Mouse (Mus musculus): ENCODE measurements around the gene Pax7. TPM values are rescaled to one million over a fixed set of nuclear protein-coding genes. Genes with fewer than 3 reads are reported as not detected.

Gene Pax7
- total RNA-seq, 2 experiments from 2014 or later, result 21.6 to 22.3 TPM

- no peak for DNase-seq (ENCODE audit: low spot score in 2 of 2)
Observed at GRCm38 (mm10) chr4:139831501-139832230, 1.7 kb downstream of the Pax7 start.

DNA sequence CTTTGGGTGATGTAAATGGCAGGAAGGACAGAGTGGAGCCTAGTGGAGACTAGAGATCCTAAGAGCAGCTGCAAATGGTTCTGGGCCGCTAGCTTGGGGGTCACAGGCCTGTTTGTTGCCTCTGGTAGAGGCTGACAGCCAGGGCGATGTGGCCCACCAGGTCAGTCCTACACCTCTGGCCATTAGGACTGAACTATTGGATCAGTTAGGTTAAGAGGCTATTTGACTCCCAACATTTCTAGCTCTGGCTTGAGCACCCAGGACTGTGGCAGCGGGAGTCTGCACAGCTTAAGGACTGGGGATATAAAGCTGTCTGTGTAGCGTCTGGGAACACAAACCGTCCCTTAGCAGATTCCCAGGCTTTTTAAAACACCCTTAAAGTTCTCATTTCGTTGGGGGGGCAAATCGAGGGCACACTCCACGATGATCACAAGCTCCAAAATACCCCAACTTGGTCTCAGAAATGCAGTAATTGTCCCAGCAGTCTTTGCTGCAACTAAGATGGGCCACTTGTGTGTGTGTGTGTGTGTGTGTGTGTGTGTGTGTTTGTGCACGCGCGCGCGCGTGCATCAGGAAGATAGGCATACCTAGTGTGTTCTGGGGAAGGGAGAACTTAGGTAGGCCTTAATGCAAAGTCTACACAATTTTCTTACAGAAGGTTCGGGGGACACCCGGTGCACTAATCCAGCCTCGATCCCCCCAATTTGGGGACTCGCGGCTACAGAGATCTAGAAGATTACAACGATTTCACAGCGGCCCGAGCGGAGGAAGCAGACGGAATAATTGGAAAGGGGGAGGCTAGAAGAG lies 2.5 kb downstream of the Pax7 start:
- no peak for DNase-seq (ENCODE audit: low spot score in 2 of 2)

GRCm38 (mm10) chr4:139830053-139830452 lies 3.3 kb downstream of the Pax7 start:
- DNase-seq (ENCODE audit: low spot score in 2 of 2), result no peak

DNA sequence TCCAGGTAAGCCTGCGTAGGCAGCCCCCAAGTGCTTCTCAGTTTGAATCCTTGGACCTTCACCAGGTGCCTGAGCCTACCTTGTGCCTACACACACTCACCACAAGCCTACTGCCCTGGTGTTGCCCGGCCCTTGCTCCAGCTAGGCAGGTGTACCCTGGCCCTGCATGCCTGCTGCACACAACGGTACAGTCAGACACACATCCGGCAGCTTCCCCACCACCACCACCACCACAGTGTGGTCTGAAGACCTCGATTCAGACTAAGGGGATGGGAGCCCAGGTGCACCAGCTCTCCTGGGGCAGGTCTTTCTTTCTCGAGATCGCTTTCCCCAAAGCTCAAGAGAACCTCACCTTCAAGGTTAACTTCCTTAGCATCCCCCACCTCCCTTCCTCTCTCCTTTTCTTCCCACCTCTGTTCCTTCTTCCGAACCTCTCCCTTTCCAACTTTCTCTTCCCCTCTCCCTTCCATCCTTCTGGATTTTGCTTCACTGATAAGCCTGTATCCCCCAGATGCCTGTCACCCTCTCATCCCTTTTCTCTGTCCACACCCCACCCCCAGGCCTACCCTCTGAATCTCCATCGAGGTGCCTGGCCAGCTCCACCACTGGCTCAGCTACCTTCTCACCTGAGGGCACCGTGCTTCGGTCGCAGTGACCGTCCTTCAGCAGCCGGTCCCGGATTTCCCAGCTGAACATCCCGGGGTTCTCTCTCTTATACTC lies 4.3 kb downstream of the Pax7 start:
- no peak for DNase-seq (ENCODE audit: low spot score in 2 of 2)

DNA sequence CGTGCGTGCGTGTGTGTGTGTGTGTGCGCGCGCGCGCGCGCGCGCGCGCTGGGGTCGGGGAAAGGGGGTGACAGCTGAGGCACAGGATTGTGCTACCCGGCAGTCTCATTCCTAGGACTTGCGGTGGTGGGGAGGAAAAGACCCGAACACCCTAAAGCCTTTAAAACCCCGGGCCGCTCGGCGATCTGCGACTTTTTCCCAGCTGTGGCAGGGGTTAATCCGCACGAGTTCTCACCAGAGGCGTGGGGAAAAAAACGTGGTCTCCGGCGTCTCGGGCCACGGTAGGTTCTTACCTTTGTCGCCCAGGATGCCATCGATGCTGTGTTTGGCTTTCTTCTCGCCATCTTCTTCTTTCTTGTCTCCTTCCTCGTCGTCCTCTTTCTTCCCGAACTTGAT lies 5.0 kb downstream of the Pax7 start:
- DNase-seq (ENCODE audit: low spot score in 2 of 2), result no peak

DNA sequence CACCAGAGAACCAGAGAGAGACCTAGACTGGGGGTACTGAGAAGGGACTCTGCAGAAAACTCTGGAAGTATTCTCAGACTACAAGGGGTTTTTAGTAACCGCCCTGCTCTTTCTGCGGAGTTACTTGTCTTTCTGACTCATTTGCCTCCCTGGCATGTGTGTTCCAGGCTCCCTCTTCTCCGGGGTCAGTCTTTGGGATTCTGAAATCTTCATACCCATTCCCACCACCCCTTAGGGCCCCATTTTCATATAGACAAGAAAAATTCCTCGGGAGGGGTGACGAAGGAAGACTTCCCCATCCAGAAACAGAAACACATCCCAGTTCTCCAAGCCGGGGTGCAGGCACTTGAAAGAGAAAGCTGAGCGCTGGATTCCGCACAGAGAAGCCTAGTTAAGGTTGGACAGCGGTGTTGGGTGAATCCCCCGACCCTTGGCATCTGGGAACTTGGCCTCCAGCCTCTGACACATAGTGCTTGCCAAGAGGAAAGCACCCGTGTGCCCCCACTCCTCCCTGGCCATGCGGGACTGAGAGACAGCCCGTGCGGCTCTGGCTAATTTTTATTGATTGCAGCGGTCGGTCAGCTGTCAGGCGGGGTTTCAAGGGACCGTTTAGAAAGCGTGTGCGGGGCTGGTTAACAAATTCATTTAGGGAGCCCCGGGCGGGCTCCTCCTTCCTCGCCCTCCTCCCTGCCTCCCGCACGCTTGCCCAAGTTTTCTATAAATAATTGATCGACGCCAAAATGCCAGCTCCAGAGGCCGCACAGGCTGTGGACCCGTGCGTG lies 5.6 kb downstream of the Pax7 start:
- no peak for DNase-seq (ENCODE audit: low spot score in 2 of 2)

DNA sequence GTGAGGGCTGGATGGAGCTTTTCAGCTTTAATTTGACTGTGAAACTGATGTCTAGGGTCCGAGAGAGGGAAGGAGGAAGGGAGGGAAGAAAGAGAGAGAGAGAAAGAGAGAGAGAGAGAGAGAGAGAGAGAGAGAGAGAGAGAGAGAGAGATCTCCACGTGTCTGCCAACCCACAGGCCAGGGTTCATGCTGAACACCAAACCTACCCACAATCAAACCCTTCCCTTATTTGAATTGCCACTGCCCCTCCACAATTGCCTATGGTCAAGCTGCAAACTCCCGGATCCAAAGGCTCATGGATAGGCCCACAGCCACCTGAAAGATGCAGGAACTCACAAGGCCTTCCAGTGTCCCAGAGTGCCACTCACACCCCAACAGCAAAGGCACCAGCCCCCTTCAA lies 7.1 kb downstream of the Pax7 start:
- DNase-seq (ENCODE audit: low spot score in 2 of 2), result no peak

DNA sequence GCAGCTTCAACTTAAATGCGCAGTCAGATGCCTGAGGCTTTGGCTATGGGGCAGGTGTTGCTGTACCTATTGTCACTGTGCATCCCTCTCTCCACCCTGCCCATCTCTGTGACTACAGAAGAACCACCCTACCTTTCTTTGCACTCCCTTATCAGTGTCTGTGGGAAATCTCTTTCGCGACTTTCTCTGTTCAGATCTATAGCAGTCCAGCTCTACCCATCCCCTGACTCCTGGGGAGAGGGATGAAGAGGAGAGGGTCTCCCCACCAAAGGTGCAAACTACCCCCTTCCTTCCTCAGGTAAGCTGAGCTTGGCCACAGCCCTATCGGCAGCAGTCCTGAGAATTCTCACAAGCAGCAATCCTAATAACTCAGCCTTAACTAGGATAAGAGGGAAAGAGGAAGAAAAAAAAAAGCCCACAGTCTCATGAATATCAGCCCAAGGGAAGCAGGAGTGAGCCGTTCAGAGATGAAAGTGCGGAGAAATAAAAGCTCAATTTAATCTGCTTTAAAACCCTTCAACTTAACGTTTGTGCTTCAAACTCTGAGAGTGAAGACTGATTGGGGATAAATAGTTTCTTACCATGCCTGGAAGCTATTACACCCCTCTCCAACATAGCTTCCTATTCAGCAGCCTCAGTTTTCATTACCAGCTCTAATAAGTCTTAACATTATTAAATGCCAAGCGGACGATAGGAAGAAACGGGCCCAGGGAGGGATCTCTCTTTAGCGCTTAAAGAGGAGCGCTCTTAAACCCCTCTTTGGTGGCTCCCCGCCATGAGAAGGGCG lies 7.8 kb downstream of the Pax7 start:
- DNase-seq (ENCODE audit: low spot score in 2 of 2), result no peak

- no peak for DNase-seq (ENCODE audit: low spot score in 2 of 2)
Observed at GRCm38 (mm10) chr4:139824572-139825325, 8.6 kb downstream of the Pax7 start.

DNA sequence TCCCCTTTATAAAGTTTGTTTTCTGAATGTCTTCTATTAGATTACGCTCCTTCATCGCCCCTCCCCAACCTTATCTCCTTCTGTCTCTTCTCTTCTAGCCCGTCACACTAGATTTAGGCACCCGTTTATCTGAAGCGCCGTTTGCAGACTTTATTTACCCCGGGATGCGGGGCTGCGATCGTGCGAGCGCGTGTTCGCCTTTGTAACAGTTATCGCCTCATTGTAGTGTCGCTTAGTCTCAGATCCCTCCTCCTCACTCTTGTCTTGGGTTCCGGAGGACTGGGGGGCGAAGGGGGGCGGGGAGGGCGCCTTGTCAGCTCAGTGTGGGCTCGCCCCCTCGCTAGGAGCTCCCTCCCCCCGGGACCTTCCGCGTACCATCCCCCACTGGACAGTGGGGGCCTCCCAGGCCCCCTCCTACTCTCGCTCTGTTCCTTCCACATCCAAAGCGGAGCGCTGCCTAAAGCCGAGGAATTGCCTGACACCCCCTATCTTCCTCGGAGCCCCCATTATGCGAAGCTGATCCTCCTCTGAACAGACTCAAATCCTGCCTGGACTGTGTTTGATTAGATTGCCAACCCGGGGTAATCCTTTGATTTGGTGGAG lies 9.4 kb downstream of the Pax7 start:
- no peak for DNase-seq (ENCODE audit: low spot score in 2 of 2)

DNA sequence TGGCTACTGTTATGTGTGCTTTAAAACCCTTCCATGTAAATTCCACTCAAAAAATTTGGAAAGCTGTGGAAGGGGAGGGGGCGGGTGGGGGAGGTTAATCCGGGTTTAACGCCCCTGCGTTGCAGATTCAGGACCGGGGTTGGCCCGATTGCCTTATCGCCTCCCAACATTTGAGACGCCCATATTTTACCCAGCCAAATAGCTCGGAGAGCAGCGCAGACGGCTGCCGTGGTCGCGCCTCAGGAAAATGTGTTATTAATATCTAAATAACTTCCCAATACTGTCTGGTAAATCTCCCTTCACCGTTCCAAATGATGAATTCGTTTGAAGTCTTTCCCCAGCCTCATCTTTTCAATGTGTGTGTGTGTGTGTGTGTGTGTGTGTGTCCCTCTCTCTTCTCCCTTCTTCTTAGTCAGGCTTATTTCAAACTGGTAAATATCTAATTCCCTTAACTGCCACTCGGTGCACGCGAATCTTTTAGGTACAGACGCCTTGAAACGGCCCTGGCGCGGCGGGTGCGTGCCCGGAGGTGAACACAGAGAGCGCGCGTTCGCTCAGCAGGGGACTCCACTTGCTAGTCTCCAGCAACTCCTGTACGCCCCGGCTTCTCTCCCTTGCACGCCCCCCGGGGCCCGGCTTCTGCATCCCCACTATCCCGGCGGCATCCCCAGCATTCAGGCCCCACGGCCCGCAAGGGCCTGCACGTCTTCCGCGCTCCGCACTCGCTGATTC lies 10.0 kb downstream of the Pax7 start:
- DNase-seq (ENCODE audit: low spot score in 2 of 2), result no peak

GRCm38 (mm10) chr4:139822214-139823137 lies 10.9 kb downstream of the Pax7 start:
- no peak for DNase-seq (ENCODE audit: low spot score in 2 of 2)

DNA sequence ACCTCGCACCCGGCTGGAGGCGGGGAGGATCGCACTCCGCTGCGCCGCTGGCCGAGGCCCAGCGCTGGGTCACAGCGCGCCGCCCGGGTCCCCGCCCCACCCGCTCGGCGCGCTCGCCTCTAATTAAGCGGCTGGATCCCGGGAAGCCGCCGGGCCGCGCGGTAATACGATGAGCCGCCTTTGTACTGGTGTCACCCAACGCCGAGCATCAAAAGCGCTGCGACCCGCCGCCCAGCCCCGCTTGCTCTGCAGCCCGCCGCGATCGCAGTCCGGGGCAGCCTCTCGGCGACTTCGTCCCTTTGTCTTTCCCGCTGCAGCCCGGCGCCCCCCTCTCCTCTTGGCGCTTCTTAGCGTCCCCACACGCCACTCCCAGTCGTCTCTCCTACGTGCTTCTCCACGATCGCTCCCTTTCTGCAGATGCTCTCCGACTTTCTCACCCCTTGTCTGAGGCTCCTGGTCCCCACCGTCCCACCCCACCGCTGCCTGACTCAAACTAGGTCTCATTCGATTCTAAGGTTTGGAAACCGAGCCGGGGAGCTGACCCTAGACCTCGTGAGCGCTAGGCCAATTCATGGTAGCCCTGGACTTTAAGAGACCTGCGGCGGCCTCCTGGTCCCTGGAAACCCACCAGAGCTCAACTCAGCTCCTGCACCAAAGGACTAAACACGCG lies 11.7 kb downstream of the Pax7 start:
- peak in 1 of 2 experiments; percentile 51 for DNase-seq (ENCODE audit: low spot score in 2 of 2)

DNA sequence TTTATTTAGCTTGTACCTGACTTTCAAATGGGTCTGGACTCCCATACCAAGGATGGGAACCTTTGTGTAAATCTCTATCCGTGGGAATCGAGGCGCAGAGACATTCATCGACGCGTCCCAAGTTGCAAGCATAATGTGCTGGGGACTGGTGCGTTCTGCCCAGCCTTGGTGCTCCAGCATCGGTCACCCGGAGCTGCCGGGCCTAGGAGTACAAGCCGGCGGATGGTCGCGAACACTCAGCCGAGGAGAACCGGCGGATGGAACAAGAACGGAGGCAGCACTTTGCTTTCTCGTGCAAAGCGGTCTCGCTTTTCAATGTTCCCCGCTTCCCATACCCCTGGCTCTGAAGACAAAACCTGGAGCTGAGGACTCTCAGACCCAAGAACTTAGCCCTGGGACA lies 12.3 kb downstream of the Pax7 start:
- DNase-seq (ENCODE audit: low spot score in 2 of 2), result no peak

DNA sequence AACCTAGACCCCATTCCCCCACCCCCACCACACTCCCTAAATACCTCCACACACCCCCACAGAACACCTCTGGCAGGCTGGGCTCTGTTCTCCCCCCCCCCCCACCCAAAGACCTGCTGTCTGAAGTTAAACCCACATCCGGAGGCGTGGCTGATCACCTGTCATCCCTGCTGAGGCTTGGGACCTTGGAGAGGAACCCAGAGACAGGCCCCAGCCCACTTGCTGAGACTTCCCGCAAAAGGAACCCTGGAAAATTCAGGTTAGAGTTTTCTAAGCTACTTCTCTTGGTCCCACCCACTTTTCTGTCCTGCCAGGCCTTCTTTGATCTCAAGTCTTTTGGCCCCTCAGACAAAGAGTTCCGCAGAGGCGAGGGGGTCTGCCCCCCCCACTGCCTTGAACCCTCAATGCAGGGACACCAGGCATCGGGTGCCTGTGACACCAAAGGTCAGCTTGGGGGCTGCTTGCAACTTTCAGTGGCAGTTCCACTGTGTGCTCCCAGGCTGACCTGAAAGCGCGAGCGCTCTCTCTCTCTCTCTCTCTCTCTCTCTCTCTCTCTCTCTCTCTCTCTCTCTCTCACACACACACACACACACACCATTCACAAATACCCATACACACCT lies 13.8 kb downstream of the Pax7 start:
- no peak for DNase-seq (ENCODE audit: low spot score in 2 of 2)

- DNase-seq (ENCODE audit: low spot score in 2 of 2), result no peak
Observed at GRCm38 (mm10) chr4:139818163-139818562, 15.2 kb downstream of the Pax7 start.

Data from gastrocnemius, postnatal 4 days (tissue).